ENCODE assay signal across 8 mouse cellular contexts in genomic region chr5:143287774-143288328, GRCm38 (mm10). TPM values are rescaled to one million over a fixed set of nuclear protein-coding genes. Genes with fewer than 3 reads are reported as not detected.
DNase-seq lines count a peak whose midpoint lies in the region; ATAC-seq and TF ChIP-seq lines count a peak whose summit lies in the region.

No protein-coding gene starts in this region.

- H3K36me3 ChIP-seq in kidney, embryonic 16.5 days (ENCODE audit: insufficient read depth, low read length), result no peaks in the 10 kb centered on the region
- no peaks in the 10 kb centered on the region for H3K36me3 ChIP-seq in hindbrain, embryonic 11.5 days (ENCODE audit: control insufficient read depth, insufficient read depth, low read length)

- intact Hi-C loops in left cerebral cortex, postnatal 10 days (cut with DNase I), result no loop called here

- H3K9me3 ChIP-seq in kidney, embryonic 16.5 days (ENCODE audit: low read length), result no peaks in the 10 kb centered on the region
- no peaks in the 10 kb centered on the region for H3K9me3 ChIP-seq in hindbrain, embryonic 11.5 days (ENCODE audit: control insufficient read depth, low read length)

- TF ChIP-seq CTCF in cerebellum, adult 2 months (IDR thresholded peaks at IDR 0.05; ENCODE audit: borderline replicate concordance, insufficient read depth, low read depth, low read length), result no peak

- H3K4me2 ChIP-seq in kidney, embryonic 16.5 days (replicated peaks; ENCODE audit: low read depth, low read length), result peak overlapping the region; percentile 60
- peak overlapping the region; percentile 44 for H3K4me2 ChIP-seq in hindbrain, embryonic 11.5 days (replicated peaks; ENCODE audit: low read depth, low read length)

- 0 out of 2 replicates have a peak, but pooled peaks have one; percentile 12 for TF ChIP-seq POLR2A in cerebellum, adult 2 months (IDR thresholded peaks at IDR 0.05; ENCODE audit: borderline replicate concordance, insufficient read depth, low read length)

- no peak overlapping the region for H3K27ac ChIP-seq in kidney, embryonic 16.5 days (ENCODE audit: low read length)
- H3K27ac ChIP-seq in cerebellum, adult 2 months (ENCODE audit: insufficient read depth, low read length), result no peak overlapping the region
- H3K27ac ChIP-seq in hindbrain, embryonic 11.5 days (ENCODE audit: low read depth, low read length), result no peak overlapping the region

- peaks cover 12% of the 10 kb centered on the region for H3K4me1 ChIP-seq in kidney, embryonic 16.5 days (ENCODE audit: insufficient read depth, low read length)
- H3K4me1 ChIP-seq in cerebellum, adult 2 months (ENCODE audit: control insufficient read depth, insufficient read depth, low read length), result no peaks in the 10 kb centered on the region
- peaks cover 5% of the 10 kb centered on the region for H3K4me1 ChIP-seq in hindbrain, embryonic 11.5 days (replicated peaks; ENCODE audit: control insufficient read depth, insufficient read depth, low read length)

- no peak for DNase-seq in kidney, adult 11 months
- DNase-seq in cerebellum, adult 2 months, result peak; percentile 55 to 69
- DNase-seq in hindbrain, embryonic 11.5 days (ENCODE audit: low spot score), result peak; percentile 46
- DNase-seq in spleen, postnatal 10 days (ENCODE audit: low spot score in 2 of 2), result no peak
- no peak for DNase-seq in adrenal gland, postnatal 10 days
- DNase-seq in left cerebral cortex, postnatal 10 days (ENCODE audit: extremely low spot score in 1 of 2, low spot score in 2 of 2), result no peak

- WGBS in kidney, embryonic 16.5 days, result 1% methylated on average over 48 of the region's 48 CpGs
- 6% methylated on average over 48 of the region's 48 CpGs for WGBS in cerebellum, adult 2 months
- 1% methylated on average over 47 of the region's 48 CpGs for WGBS in hindbrain, embryonic 11.5 days

- peak overlapping the region; percentile 53; the same call in 1 of the 2 replicates for H3K9ac ChIP-seq in kidney, embryonic 16.5 days (replicated peaks; ENCODE audit: low read length)
- no peak overlapping the region; the same call in 1 of the 2 replicates for H3K9ac ChIP-seq in hindbrain, embryonic 11.5 days (ENCODE audit: low read depth, low read length)

- peaks cover 67% of the 10 kb centered on the region for H3K27me3 ChIP-seq in kidney, embryonic 16.5 days (ENCODE audit: insufficient read depth, low read length)
- H3K27me3 ChIP-seq in cerebellum, adult 2 months (ENCODE audit: control insufficient read depth, insufficient read depth, low read length), result no peaks in the 10 kb centered on the region
- H3K27me3 ChIP-seq in hindbrain, embryonic 11.5 days (ENCODE audit: control insufficient read depth, insufficient read depth, low read length), result peaks cover 47% of the 10 kb centered on the region

- peak overlapping the region; percentile 43 for H3K4me3 ChIP-seq in kidney, embryonic 16.5 days (ENCODE audit: low read length)
- peak overlapping the region; percentile 57 for H3K4me3 ChIP-seq in cerebellum, adult 2 months (replicated peaks; ENCODE audit: insufficient read depth, low read depth, low read length)
- peak overlapping the region; percentile 26 for H3K4me3 ChIP-seq in hindbrain, embryonic 11.5 days (ENCODE audit: low read depth, low read length)

- peak; percentile 27; the same call in 1 of the 2 replicates for ATAC-seq in kidney, embryonic 16.5 days (ENCODE audit: low FRiP score, low TSS enrichment)
- no peak for ATAC-seq in hindbrain, embryonic 11.5 days (ENCODE audit: low FRiP score)
- 0 out of 2 replicates have a peak, but pooled peaks have one; percentile 4 for ATAC-seq in megakaryocyte-erythroid progenitor cell, adult 5-6 weeks (replicated peaks; ENCODE audit: low FRiP score, low TSS enrichment, poor library complexity, severe bottlenecking)

RNA-seq across cellular contexts. Expression of gene Zfp853, which starts 5.6 kb away (rescaled TPM):
- 0.05 TPM in 2 replicates for polyA plus RNA-seq in kidney, embryonic 16.5 days (2015; fragmentation: Nextera tagmentation; extraction: Ambion mirVana)
- 2.0 TPM in 2 replicates for polyA plus RNA-seq in cerebellum, adult 2 months (2012; rRNA removed)
- polyA plus RNA-seq in hindbrain, embryonic 11.5 days (2014; fragmentation: Nextera tagmentation; extraction: Ambion mirVana), result not detected in 2 replicates
- total RNA-seq in megakaryocyte-erythroid progenitor cell, adult 5-6 weeks (2014; fragmentation: Nextera tagmentation), result not detected in 2 replicates
- total RNA-seq in megakaryocyte-erythroid progenitor cell, adult 5-6 weeks (2017), result not detected in 2 replicates
- under 1 TPM; 0.73 to 0.78 TPM for total RNA-seq in adrenal gland, postnatal 10 days (2021)
- total RNA-seq in left cerebral cortex, postnatal 10 days (2021), result 10 to 100 TPM; 11.3 to 12.5 TPM

RNA-seq across cellular contexts. Expression of gene Zfp316, which starts 18.0 kb away (rescaled TPM):
- polyA plus RNA-seq in kidney, embryonic 16.5 days (2015; fragmentation: Nextera tagmentation; extraction: Ambion mirVana), result 1.4 and 2.3 TPM in 2 replicates
- polyA plus RNA-seq in cerebellum, adult 2 months (2012; rRNA removed), result 14.1 and 14.7 TPM in 2 replicates
- polyA plus RNA-seq in hindbrain, embryonic 11.5 days (2014; fragmentation: Nextera tagmentation; extraction: Ambion mirVana), result 3.4 and 3.6 TPM in 2 replicates
- total RNA-seq in megakaryocyte-erythroid progenitor cell, adult 5-6 weeks (2014; fragmentation: Nextera tagmentation), result 3.5 and 4.4 TPM in 2 replicates
- total RNA-seq in megakaryocyte-erythroid progenitor cell, adult 5-6 weeks (2017), result 2.8 and 3.7 TPM in 2 replicates
- 1 to 10 TPM; 7.3 to 8.1 TPM for total RNA-seq in adrenal gland, postnatal 10 days (2021)
- 10 to 100 TPM; 22.6 to 23.6 TPM for total RNA-seq in left cerebral cortex, postnatal 10 days (2021)

RNA-seq across cellular contexts. Expression of gene E130309D02Rik, which starts 27.3 kb away (rescaled TPM):
- 39.4 and 43.7 TPM in 2 replicates for polyA plus RNA-seq in kidney, embryonic 16.5 days (2015; fragmentation: Nextera tagmentation; extraction: Ambion mirVana)
- polyA plus RNA-seq in cerebellum, adult 2 months (2012; rRNA removed), result 17.0 and 17.8 TPM in 2 replicates
- 34.1 and 42.9 TPM in 2 replicates for polyA plus RNA-seq in hindbrain, embryonic 11.5 days (2014; fragmentation: Nextera tagmentation; extraction: Ambion mirVana)
- 60.6 and 64.4 TPM in 2 replicates for total RNA-seq in megakaryocyte-erythroid progenitor cell, adult 5-6 weeks (2014; fragmentation: Nextera tagmentation)
- total RNA-seq in megakaryocyte-erythroid progenitor cell, adult 5-6 weeks (2017), result 10.5 and 23.6 TPM in 2 replicates
- 10 to 100 TPM; 23.0 to 23.5 TPM for total RNA-seq in adrenal gland, postnatal 10 days (2021)
- total RNA-seq in left cerebral cortex, postnatal 10 days (2021), result 10 to 100 TPM; 20.0 to 22.1 TPM

RNA-seq across cellular contexts. Expression of gene Zdhhc4, which starts 41.2 kb away (rescaled TPM):
- 81.9 and 82.7 TPM in 2 replicates for polyA plus RNA-seq in kidney, embryonic 16.5 days (2015; fragmentation: Nextera tagmentation; extraction: Ambion mirVana)
- polyA plus RNA-seq in cerebellum, adult 2 months (2012; rRNA removed), result 68.3 and 69.7 TPM in 2 replicates
- polyA plus RNA-seq in hindbrain, embryonic 11.5 days (2014; fragmentation: Nextera tagmentation; extraction: Ambion mirVana), result 75.1 and 80.2 TPM in 2 replicates
- total RNA-seq in megakaryocyte-erythroid progenitor cell, adult 5-6 weeks (2014; fragmentation: Nextera tagmentation), result 70.6 and 74.5 TPM in 2 replicates
- 23.2 and 40.8 TPM in 2 replicates for total RNA-seq in megakaryocyte-erythroid progenitor cell, adult 5-6 weeks (2017)
- total RNA-seq in adrenal gland, postnatal 10 days (2021), result 10 to 100 TPM; 50.3 to 50.9 TPM
- 10 to 100 TPM; 42.5 to 42.8 TPM for total RNA-seq in left cerebral cortex, postnatal 10 days (2021)

RNA-seq across cellular contexts. Expression of gene Zfp12, which starts 52.9 kb away (rescaled TPM):
- 16.3 and 19.7 TPM in 2 replicates for polyA plus RNA-seq in kidney, embryonic 16.5 days (2015; fragmentation: Nextera tagmentation; extraction: Ambion mirVana)
- polyA plus RNA-seq in cerebellum, adult 2 months (2012; rRNA removed), result 27.0 and 28.5 TPM in 2 replicates
- 20.3 and 24.3 TPM in 2 replicates for polyA plus RNA-seq in hindbrain, embryonic 11.5 days (2014; fragmentation: Nextera tagmentation; extraction: Ambion mirVana)
- total RNA-seq in megakaryocyte-erythroid progenitor cell, adult 5-6 weeks (2014; fragmentation: Nextera tagmentation), result 12.6 and 15.6 TPM in 2 replicates
- total RNA-seq in megakaryocyte-erythroid progenitor cell, adult 5-6 weeks (2017), result 10.6 and 17.4 TPM in 2 replicates
- total RNA-seq in adrenal gland, postnatal 10 days (2021), result 10 to 100 TPM; 15.6 to 19.1 TPM
- total RNA-seq in left cerebral cortex, postnatal 10 days (2021), result 10 to 100 TPM; 21.8 to 26.6 TPM

Comparison
In these comparisons a context has a peak if more than half of its experiments do, and no peak if none do; other contexts are left out.
1. DNase-seq: peak in cerebellum, adult 2 months (2 of 2) and hindbrain, embryonic 11.5 days (single experiment); none in kidney, adult 11 months (single experiment), spleen, postnatal 10 days (0 of 2), adrenal gland, postnatal 10 days (single experiment) and left cerebral cortex, postnatal 10 days (0 of 2).
2. RNA of gene Zfp853, which starts 5.6 kb away (total RNA-seq): 11.3 to 12.5 TPM in left cerebral cortex, postnatal 10 days; 0.73 to 0.78 TPM in adrenal gland, postnatal 10 days and not detected in megakaryocyte-erythroid progenitor cell, adult 5-6 weeks; every median in the first group is over 4 times any median in the second.
3. Peak in every context shown above with its lines, with median percentiles within 50 percentile points of each other: H3K4me3 ChIP-seq.